Mouse (Mus musculus): Measurements from ENCODE around the gene Tpk1. TPM values are rescaled to one million over a fixed set of nuclear protein-coding genes. Genes with fewer than 3 reads are reported as not detected.
"Not testable (repeated sequence)": the region's sequence is repeated elsewhere in the genome, so short reads cannot be mapped to it uniquely, and the experiment has no call there.

The Tpk1 gene
- polyA plus RNA-seq, 1 experiment from 2014 or later = 10.0 TPM

DNA sequence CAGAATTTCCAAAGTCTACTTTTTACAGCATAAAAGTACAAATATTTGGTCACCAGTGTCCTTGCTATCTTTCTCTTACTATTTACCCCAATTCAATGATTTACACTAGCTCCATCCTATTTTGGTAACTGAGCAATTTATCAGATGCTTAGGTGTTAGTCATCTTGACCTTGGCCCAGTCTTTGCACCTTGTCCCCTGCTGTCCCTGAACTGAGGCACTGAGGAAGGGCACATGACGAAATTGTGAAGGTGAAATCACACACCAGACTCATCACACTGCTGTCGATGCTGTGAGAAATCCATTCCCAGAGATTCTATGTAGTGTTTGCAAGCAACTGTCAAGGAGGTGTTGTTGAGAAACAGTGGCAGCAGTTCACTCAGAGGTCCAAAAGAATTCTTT lies 145.9 kb downstream of the Tpk1 start:
- Histone ChIP-seq H3K27ac (no peak overlapping the region), H3K9ac (replicated peaks) (no peak overlapping the region), H3K4me2 (no peak overlapping the region), H3K36me3 (no peaks in the 10 kb centered on the region), H3K4me1 (replicated peaks) (no peaks in the 10 kb centered on the region), H3K27me3 (no peaks in the 10 kb centered on the region), H3K4me3 (replicated peaks) (no peak overlapping the region), H3K9me3 (no peaks in the 10 kb centered on the region)
- WGBS = 68% methylated on average over 2 of the region's 2 CpGs
- ATAC-seq (ENCODE audit: insufficient number of reproducible peaks, insufficient read depth, low FRiP score, low TSS enrichment, low read depth) = no peak

DNA sequence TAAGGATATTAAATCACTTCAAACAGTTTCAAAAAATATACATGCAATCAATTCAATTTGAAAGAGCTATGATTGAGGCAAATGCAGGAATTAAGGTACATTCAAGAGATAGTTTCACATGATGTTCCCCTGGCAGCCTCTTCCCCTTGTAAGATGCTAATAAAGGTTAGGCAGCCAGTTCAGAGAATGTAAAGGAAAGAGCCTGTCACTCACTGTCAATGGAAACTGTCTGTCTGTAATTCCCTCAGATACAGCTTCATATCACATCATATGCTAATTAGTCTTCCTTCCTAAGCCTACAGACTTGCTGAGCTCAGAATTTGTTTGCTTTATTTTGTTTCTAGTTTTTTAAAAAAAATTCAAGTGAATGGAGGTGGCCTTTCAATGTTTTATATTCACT lies 147.7 kb downstream of the Tpk1 start:
- Histone ChIP-seq H3K9me3 (no peaks in the 10 kb centered on the region), H3K27ac (no peak overlapping the region), H3K4me2 (no peak overlapping the region), H3K9ac (replicated peaks) (no peak overlapping the region), H3K36me3 (no peaks in the 10 kb centered on the region), H3K27me3 (no peaks in the 10 kb centered on the region), H3K4me3 (replicated peaks) (no peak overlapping the region), H3K4me1 (replicated peaks) (no peaks in the 10 kb centered on the region)
- no peak for ATAC-seq (ENCODE audit: insufficient number of reproducible peaks, insufficient read depth, low FRiP score, low TSS enrichment, low read depth)

DNA sequence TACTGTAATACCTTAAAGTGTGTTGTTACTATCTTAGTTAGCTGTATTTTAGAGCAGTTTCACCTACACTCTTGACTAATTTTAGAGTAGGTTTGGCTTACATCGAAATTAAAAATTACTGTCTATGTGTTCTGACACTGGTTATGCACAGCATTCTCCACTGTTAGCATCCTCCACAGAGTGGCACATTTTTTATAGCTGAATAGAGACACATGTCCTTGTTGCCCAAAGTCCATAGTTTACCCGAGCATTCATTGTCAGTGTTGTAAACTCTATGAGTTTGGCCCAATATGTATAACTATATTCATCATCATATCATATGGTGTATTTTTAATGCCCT lies 148.8 kb downstream of the Tpk1 start:
- Histone ChIP-seq H3K36me3 (no peaks in the 10 kb centered on the region), H3K4me2 (no peak overlapping the region), H3K27me3 (no peaks in the 10 kb centered on the region), H3K27ac (no peak overlapping the region), H3K9me3 (no peaks in the 10 kb centered on the region), H3K4me3 (replicated peaks) (no peak overlapping the region), H3K4me1 (replicated peaks) (no peaks in the 10 kb centered on the region), H3K9ac (replicated peaks) (no peak overlapping the region)
- no peak for ATAC-seq (ENCODE audit: insufficient number of reproducible peaks, insufficient read depth, low FRiP score, low TSS enrichment, low read depth)
- WGBS = 88% methylated on average over 2 of the region's 2 CpGs

DNA sequence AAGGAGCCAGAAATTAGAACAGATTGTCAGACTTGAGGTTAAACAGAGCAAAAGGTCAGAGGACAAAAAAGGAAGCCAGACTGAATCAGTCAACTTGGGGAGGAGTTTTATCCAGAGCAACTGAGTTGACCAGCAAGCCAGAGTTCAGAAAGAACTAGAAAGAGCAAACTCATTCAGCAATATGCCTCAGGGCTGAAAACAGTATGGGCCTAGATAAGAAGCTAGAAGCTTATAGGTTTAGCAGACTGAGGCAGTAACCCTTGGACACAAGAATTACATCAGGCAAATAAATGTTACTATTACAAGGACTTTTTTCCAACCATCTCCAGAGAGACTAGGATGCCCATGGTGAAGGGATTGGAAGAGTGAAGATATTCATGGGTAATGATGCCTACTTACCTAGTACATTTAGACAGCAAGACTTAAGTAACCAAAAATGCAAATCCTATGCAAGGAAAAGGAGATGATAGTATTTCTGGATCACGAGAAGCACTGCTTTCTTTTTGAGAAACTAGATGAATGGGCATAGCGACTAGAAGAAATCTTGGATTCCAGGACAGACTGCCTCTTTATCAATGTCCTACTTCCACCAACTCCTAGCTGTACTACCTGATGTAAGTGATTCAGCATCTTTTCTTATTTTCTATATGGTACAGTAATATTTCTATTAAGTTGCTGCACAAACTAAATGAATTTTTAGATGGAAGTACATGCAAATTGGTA lies 149.3 kb downstream of the Tpk1 start:
- Histone ChIP-seq H3K27ac (no peak overlapping the region), H3K36me3 (no peaks in the 10 kb centered on the region), H3K27me3 (no peaks in the 10 kb centered on the region), H3K9ac (replicated peaks) (no peak overlapping the region), H3K4me2 (no peak overlapping the region), H3K9me3 (no peaks in the 10 kb centered on the region), H3K4me3 (replicated peaks) (no peak overlapping the region), H3K4me1 (replicated peaks) (no peaks in the 10 kb centered on the region)
- ATAC-seq (ENCODE audit: insufficient number of reproducible peaks, insufficient read depth, low FRiP score, low TSS enrichment, low read depth) = no peak
- 92% methylated on average over 2 of the region's 2 CpGs for WGBS

DNA sequence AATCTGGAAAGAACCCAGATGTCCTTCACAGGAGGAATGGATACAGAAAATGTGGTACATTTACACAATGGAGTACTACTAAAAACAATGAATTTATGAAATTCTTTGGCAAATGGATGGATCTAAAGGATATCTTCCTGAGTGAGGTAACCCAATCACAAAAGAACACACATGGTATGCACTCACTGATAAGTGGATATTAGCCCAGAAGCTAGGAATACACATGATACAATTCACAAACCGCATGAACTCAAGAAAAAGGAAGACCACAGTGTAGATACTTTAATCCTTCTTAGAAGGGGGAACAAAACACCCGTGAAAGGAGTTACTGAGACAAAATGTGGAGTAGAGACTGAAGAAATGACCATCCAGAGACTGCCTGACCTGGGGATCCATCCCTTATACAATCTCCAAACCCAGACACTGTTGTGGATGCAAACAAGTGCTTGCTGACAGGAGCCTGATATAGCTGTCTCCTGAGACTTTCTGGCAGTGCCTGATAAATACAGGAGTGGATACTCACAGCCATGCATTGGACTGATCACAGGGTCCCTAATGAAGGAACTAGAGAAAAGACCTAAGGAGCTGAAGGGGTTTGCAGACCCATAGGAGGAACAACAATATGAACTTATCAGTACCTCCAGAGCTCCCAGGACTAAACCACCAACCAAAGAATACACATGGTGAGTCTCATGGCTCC lies 159.2 kb downstream of the Tpk1 start:
- WGBS = 88% methylated on average over 2 of the region's 2 CpGs

DNA sequence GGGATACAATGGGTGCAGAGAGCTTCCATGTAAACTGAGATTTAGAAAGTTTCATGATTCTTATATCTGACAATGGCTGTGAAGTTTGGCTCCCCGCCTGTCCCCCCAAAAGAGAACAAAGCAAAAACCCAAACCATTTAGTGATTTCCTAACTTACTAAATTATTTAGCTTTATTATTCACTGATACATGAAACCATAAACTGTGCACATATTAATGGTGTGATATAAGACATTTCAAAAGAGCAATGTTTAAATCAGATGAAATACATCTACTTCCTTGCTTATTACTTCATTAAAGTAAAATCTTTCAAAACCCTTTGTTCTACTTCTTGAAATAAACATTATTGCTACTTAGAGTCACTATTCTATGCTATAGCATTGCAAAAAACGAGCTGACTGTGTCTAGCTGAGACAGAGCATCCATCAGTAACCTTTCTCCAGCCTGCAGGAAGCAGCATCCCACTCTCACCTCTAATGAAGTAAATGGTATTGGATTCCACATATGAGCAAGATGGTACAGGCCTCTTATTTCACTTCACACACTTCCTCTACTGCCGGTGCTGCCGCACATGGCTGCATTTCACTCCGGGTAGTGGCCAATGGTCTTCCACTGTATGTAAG lies 161.4 kb downstream of the Tpk1 start:
- H3K27me3 ChIP-seq = no peaks in the 10 kb centered on the region
- no peak overlapping the region for H3K9ac ChIP-seq (replicated peaks)
- H3K4me2 ChIP-seq = no peak overlapping the region
- ATAC-seq (ENCODE audit: insufficient number of reproducible peaks, insufficient read depth, low FRiP score, low TSS enrichment, low read depth) = no peak
- H3K36me3 ChIP-seq = no peaks in the 10 kb centered on the region
- no peak overlapping the region for H3K27ac ChIP-seq
- no peaks in the 10 kb centered on the region for H3K4me1 ChIP-seq (replicated peaks)
- no peak overlapping the region for H3K4me3 ChIP-seq (replicated peaks)
- no peaks in the 10 kb centered on the region for H3K9me3 ChIP-seq
- WGBS = 80% methylated on average over 5 of the region's 5 CpGs

More for the DNA sequence above, 159.2 kb downstream of the Tpk1 start:
- not testable (repeated sequence) for H3K9me3 ChIP-seq; H3K27me3 ChIP-seq; ATAC-seq (ENCODE audit: insufficient number of reproducible peaks, insufficient read depth, low FRiP score, low TSS enrichment, low read depth); H3K9ac ChIP-seq (replicated peaks); H3K36me3 ChIP-seq; H3K4me2 ChIP-seq; H3K27ac ChIP-seq; H3K4me1 ChIP-seq (replicated peaks); H3K4me3 ChIP-seq (replicated peaks)

DNA sequence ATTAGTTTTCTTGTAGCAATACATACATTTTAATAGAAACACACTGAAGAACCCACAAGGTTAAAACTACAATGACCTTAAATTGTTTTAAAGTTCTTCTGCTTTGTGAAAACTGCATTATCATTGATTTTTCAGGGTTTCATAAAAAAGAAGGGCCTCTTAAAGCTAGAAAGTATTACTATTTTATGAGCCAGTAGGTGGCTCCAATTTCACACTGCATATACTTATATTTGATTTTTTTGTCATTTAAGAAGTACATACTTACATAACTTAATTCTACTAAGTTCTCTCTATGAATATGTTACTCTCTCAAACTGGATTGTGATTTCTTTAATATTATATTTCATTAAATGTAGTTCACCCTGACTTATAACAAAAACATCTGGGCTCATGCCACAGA lies 173.7 kb downstream of the Tpk1 start:
- H3K36me3 ChIP-seq = no peaks in the 10 kb centered on the region
- ATAC-seq (ENCODE audit: insufficient number of reproducible peaks, insufficient read depth, low FRiP score, low TSS enrichment, low read depth) = no peak
- no peaks in the 10 kb centered on the region for H3K27me3 ChIP-seq
- H3K9me3 ChIP-seq = no peaks in the 10 kb centered on the region
- H3K9ac ChIP-seq (replicated peaks) = no peak overlapping the region
- no peaks in the 10 kb centered on the region for H3K4me1 ChIP-seq (replicated peaks)
- H3K27ac ChIP-seq = no peak overlapping the region
- no peak overlapping the region for H3K4me3 ChIP-seq (replicated peaks)
- H3K4me2 ChIP-seq = no peak overlapping the region

DNA sequence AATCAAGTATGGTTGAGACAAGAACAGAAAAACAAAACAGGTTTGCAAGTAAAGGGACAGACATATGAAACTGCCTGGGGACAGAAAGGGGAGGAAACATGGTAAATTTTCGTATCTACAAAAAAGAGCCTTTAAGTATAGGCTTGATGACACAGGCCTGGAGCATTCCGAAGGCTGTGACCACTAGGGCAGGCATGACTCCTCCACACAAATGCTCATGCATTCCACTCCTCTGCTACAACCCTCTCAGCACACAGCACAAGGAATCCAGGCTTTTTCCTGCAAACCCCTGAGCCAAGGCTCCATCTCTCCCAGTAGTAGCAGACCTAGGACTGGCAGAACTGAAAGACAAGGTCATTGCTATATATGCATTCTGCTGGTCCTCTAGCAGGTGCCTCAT lies 179.4 kb downstream of the Tpk1 start:
- Histone ChIP-seq H3K9ac (replicated peaks) (no peak overlapping the region), H3K27ac (no peak overlapping the region), H3K27me3 (no peaks in the 10 kb centered on the region), H3K4me3 (replicated peaks) (no peak overlapping the region), H3K36me3 (no peaks in the 10 kb centered on the region), H3K9me3 (no peaks in the 10 kb centered on the region), H3K4me2 (no peak overlapping the region), H3K4me1 (replicated peaks) (no peaks in the 10 kb centered on the region)
- 77% methylated on average over 2 of the region's 2 CpGs for WGBS
- no peak for ATAC-seq (ENCODE audit: insufficient number of reproducible peaks, insufficient read depth, low FRiP score, low TSS enrichment, low read depth)

DNA sequence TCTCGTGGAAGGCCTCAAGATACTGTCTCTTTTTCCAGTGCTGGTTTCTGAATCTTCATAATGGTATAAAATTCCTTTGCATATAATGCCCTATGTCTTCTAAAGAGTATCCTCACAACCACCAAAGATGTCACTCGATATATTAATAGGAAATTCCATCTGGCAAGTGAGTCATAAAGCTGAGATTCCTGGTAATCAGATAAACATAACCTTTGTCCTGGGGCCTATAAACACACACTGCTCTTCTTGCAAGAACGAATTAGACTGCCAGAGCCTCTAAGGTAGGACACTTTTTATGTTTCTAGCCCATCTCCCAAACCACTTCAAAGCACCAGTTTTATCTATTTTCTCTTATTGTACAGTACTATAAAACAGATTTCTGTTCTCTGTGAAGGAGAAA lies 185.4 kb downstream of the Tpk1 start:
- ATAC-seq (ENCODE audit: insufficient number of reproducible peaks, insufficient read depth, low FRiP score, low TSS enrichment, low read depth) = no peak
- Histone ChIP-seq H3K27me3 (no peaks in the 10 kb centered on the region), H3K9ac (replicated peaks) (no peak overlapping the region), H3K4me1 (replicated peaks) (no peaks in the 10 kb centered on the region), H3K9me3 (no peaks in the 10 kb centered on the region), H3K4me3 (replicated peaks) (no peak overlapping the region), H3K4me2 (no peak overlapping the region), H3K36me3 (no peaks in the 10 kb centered on the region), H3K27ac (no peak overlapping the region)
- WGBS = 71% methylated on average over 3 of the region's 3 CpGs

DNA sequence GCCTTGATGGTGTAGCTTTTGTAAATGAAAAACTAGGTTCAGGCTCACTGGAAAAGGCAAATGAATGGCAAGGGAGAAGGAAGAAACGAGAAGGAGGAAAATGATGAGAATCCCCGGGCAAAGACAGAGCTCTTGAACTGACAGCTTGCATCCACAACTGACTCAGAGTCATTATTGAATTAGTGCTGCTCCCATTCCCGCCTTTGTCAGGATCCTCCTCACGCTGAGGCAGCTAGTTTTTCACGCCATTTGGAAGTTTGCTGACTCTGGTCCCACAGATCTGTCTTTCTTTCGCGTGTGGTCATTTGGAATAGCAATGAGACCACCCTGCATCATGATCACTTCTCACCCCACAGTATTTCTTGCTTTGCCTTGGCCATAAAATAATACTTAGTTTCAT lies 187.3 kb downstream of the Tpk1 start:
- Histone ChIP-seq H3K9ac (replicated peaks) (no peak overlapping the region), H3K4me3 (replicated peaks) (no peak overlapping the region), H3K9me3 (no peaks in the 10 kb centered on the region), H3K27ac (no peak overlapping the region), H3K4me2 (no peak overlapping the region), H3K27me3 (no peaks in the 10 kb centered on the region), H3K36me3 (no peaks in the 10 kb centered on the region), H3K4me1 (replicated peaks) (no peaks in the 10 kb centered on the region)
- WGBS = 76% methylated on average over 7 of the region's 7 CpGs
- ATAC-seq (ENCODE audit: insufficient number of reproducible peaks, insufficient read depth, low FRiP score, low TSS enrichment, low read depth) = no peak

DNA sequence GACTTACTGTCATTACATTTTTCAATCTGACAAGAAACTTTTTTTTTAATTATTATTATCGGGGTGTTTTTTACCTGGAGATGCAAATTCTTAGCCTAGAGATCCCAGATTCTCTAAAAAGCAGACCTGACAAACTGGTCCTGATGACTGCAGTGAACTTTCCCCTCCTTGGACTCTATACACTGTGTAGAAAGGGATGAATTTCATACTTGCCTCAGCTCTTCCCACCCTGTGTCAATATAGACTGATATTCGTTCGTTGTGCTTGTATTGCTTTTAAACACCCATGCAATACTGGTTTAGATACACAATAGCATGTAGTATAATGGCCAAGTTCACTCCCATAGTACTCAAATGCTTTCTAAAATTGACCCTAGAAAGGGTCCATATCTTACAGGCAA lies 189.7 kb downstream of the Tpk1 start:
- WGBS = 93% methylated on average over 3 of the region's 3 CpGs
- no peaks in the 10 kb centered on the region for H3K4me1 ChIP-seq (replicated peaks)
- H3K36me3 ChIP-seq = no peaks in the 10 kb centered on the region
- H3K27me3 ChIP-seq = no peaks in the 10 kb centered on the region
- H3K4me3 ChIP-seq (replicated peaks) = no peak overlapping the region
- no peaks in the 10 kb centered on the region for H3K9me3 ChIP-seq
- no peak overlapping the region for H3K9ac ChIP-seq (replicated peaks)
- ATAC-seq (ENCODE audit: insufficient number of reproducible peaks, insufficient read depth, low FRiP score, low TSS enrichment, low read depth) = no peak
- H3K4me2 ChIP-seq = no peak overlapping the region
- H3K27ac ChIP-seq = no peak overlapping the region

DNA sequence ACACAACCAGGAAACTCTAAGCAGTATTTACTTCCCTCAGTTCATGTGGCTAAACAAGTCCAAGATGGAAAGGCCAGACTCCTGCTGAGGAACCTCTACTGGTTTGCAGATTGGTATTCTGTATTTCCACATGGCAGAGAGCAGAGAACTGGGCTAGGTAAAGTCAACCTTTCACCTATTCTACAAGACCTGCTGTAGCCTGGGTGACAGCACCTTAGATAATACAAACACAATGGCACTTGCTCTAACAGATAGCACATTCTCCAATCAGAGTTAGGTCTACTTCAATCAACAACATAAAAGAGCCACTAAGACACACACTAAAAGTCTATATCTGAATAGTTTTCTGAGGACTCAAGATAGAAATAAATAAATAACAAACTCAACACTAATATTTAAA lies 190.2 kb downstream of the Tpk1 start:
- no peak for ATAC-seq (ENCODE audit: insufficient number of reproducible peaks, insufficient read depth, low FRiP score, low TSS enrichment, low read depth)
- no peaks in the 10 kb centered on the region for H3K36me3 ChIP-seq
- no peak overlapping the region for H3K9ac ChIP-seq (replicated peaks)
- no peaks in the 10 kb centered on the region for H3K4me1 ChIP-seq (replicated peaks)
- H3K4me3 ChIP-seq (replicated peaks) = no peak overlapping the region
- H3K4me2 ChIP-seq = no peak overlapping the region
- no peaks in the 10 kb centered on the region for H3K9me3 ChIP-seq
- H3K27ac ChIP-seq = no peak overlapping the region
- no peaks in the 10 kb centered on the region for H3K27me3 ChIP-seq
